Mouse (Mus musculus): Measurements from ENCODE around the gene Hyou1.
A peak's percentile ranks its signal among the peaks of the same experiment; 100 is the strongest.
"Not testable (repeated sequence)": the region's sequence is repeated elsewhere in the genome, so short reads cannot be mapped to it uniquely, and the experiment has no call there.

Hyou1 gene

GRCm38 (mm10) chr9:44351396-44351795 lies 27.9 kb upstream of the Hyou1 start:
- no peak for DNase-seq (ENCODE audit: low read depth, low spot score)

- DNase-seq (ENCODE audit: low read depth, low spot score): no peak
Measured at GRCm38 (mm10) chr9:44352337-44352736, 27.0 kb upstream of the Hyou1 start.

GRCm38 (mm10) chr9:44353142-44353541 lies 26.1 kb upstream of the Hyou1 start:
- no peak for DNase-seq (ENCODE audit: low read depth, low spot score)

- no peak for DNase-seq (ENCODE audit: low read depth, low spot score)
Measured at GRCm38 (mm10) chr9:44357207-44357606, 22.1 kb upstream of the Hyou1 start.

GRCm38 (mm10) chr9:44361190-44361917 lies 17.9 kb upstream of the Hyou1 start, which contains the start of gene Vps11:
Gene Vps11, minus strand, starts transcription at chr9:44361670.
- peak; percentile 91 for DNase-seq (ENCODE audit: low read depth, low spot score)

GRCm38 (mm10) chr9:44361931-44362330 lies 17.4 kb upstream of the Hyou1 start:
- DNase-seq (ENCODE audit: low read depth, low spot score): not testable (repeated sequence)

GRCm38 (mm10) chr9:44364480-44364879 lies 14.8 kb upstream of the Hyou1 start:
- no peak for DNase-seq (ENCODE audit: low read depth, low spot score)

- no peak for DNase-seq (ENCODE audit: low read depth, low spot score)
Measured at GRCm38 (mm10) chr9:44373386-44373785, 5.9 kb upstream of the Hyou1 start.

- DNase-seq (ENCODE audit: low read depth, low spot score): no peak
Measured at GRCm38 (mm10) chr9:44376141-44376540, 3.1 kb upstream of the Hyou1 start.

GRCm38 (mm10) chr9:44377335-44377734 lies 2.0 kb upstream of the Hyou1 start:
- DNase-seq (ENCODE audit: low read depth, low spot score): not testable (repeated sequence)

- DNase-seq (ENCODE audit: low read depth, low spot score): no peak
Measured at GRCm38 (mm10) chr9:44378153-44378730, 1.0 kb upstream of the Hyou1 start.

- DNase-seq (ENCODE audit: low read depth, low spot score): no peak
Measured at GRCm38 (mm10) chr9:44379862-44380261, 572 bp downstream of the Hyou1 start.

GRCm38 (mm10) chr9:44384596-44384995 lies 5.3 kb downstream of the Hyou1 start:
- DNase-seq (ENCODE audit: low read depth, low spot score): no peak

- DNase-seq (ENCODE audit: low read depth, low spot score): no peak
Measured at GRCm38 (mm10) chr9:44387221-44387620, 7.9 kb downstream of the Hyou1 start.

- no peak for DNase-seq (ENCODE audit: low read depth, low spot score)
Measured at GRCm38 (mm10) chr9:44389273-44389672, 10.0 kb downstream of the Hyou1 start.

- DNase-seq (ENCODE audit: low read depth, low spot score): no peak
Measured at GRCm38 (mm10) chr9:44391466-44391865, 12.2 kb downstream of the Hyou1 start.

GRCm38 (mm10) chr9:44396684-44397411 lies 17.6 kb downstream of the Hyou1 start, which contains the start of gene Slc37a4:
Gene Slc37a4, plus strand, starts transcription at chr9:44396852.
- DNase-seq (ENCODE audit: low read depth, low spot score): peak; percentile 98

- DNase-seq (ENCODE audit: low read depth, low spot score): no peak
Measured at GRCm38 (mm10) chr9:44398087-44398486, 18.8 kb downstream of the Hyou1 start.

- DNase-seq (ENCODE audit: low read depth, low spot score): no peak
Measured at GRCm38 (mm10) chr9:44398551-44398950, 19.3 kb downstream of the Hyou1 start.

GRCm38 (mm10) chr9:44399114-44399794 lies 20.0 kb downstream of the Hyou1 start:
- DNase-seq (ENCODE audit: low read depth, low spot score): no peak

- DNase-seq (ENCODE audit: low read depth, low spot score): no peak
Measured at GRCm38 (mm10) chr9:44399795-44400114, 20.5 kb downstream of the Hyou1 start.

- no peak for DNase-seq (ENCODE audit: low read depth, low spot score)
Measured at GRCm38 (mm10) chr9:44401081-44401480, 21.8 kb downstream of the Hyou1 start.

Data from telencephalon, adult 2 months (tissue).